Mouse (Mus musculus): Measurements from ENCODE around the gene Rela.

DNA sequence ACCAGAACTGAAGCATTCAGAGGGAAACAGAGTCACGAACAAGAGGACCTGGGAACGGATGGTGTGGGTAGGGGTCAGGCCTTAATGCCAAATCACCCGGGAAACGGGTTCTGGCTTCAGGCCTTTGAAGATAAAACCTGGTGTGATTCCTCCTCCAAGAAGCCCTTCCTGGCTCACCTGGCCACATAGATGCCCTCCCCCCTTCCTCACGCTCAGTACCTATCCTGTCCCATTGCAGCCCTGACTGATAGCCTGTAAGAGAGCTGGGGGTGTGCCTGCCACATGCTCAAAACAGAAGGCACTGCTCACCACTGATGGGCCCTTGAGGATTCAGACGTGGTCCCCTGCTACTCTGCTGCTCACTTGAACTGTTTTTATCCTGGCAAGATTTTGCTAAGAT lies 56.5 kb downstream of the Rela start:
- TF ChIP-seq EP300 (IDR thresholded peaks at IDR 0.05; ENCODE audit: low read length) (no peak), POLR2A (IDR thresholded peaks at IDR 0.05; ENCODE audit: low read depth, low read length) (no peak), CTCF (conservative IDR thresholded peaks at IDR 0.05 in 1 of 2, IDR thresholded peaks at IDR 0.05 in 1 of 2; ENCODE audit: low read depth in 2 of 2, low read length in 2 of 2) (no peak), ELF1 (IDR thresholded peaks at IDR 0.05; ENCODE audit: low read depth, low read length) (no peak), USF1 (IDR thresholded peaks at IDR 0.05; ENCODE audit: low read depth, low read length) (no peak)

Measured in CH12.LX (cell line).